Mouse (Mus musculus) CH12.LX (cell line): ENCODE data around the gene Vwa3b. TPM values are rescaled to one million over a fixed set of nuclear protein-coding genes. Genes with fewer than 3 reads are reported as not detected.

ENCODE experiments used
- DNase-seq: peaks from one replicate; pipeline ENCODE4 v3.0.0-alpha.2; 2013; ENCODE audit errors: extremely low read depth
- H3K27ac ChIP-seq: 2 replicates; pipeline ENCODE4 v1.5.1; 2012; ENCODE audit warnings: low read depth, mild to moderate bottlenecking, control low read depth, moderate library complexity; ENCODE audit not compliant: insufficient read depth
- H3K27me3 ChIP-seq: replicated peaks from 2 replicates; pipeline ENCODE3; 2012; ENCODE audit warnings: inconsistent platforms
- H3K36me3 ChIP-seq, 2 experiments: replicated peaks in 1 of 2; 2 replicates each; pipeline versions ENCODE3 to v1.6.1; 2012; ENCODE audit warnings: inconsistent platforms in 1 of 2, low read length in 1 of 2, mild to moderate bottlenecking in 1 of 2, mixed read lengths in 1 of 2, moderate library complexity in 1 of 2; ENCODE audit not compliant: control insufficient read depth in 1 of 2, insufficient read depth in 1 of 2
- H3K4me1 ChIP-seq, 2 experiments: 2 replicates each; pipeline ENCODE4 v1.6.1; 2012; ENCODE audit warnings: inconsistent platforms in 1 of 2, moderate library complexity in 1 of 2; ENCODE audit not compliant: insufficient read depth in 2 of 2, control insufficient read depth in 1 of 2
- H3K4me2 ChIP-seq: 2 replicates; pipeline ENCODE4 v1.6.1; 2012; ENCODE audit warnings: low read depth, mild to moderate bottlenecking, control low read depth; ENCODE audit not compliant: poor library complexity, insufficient read depth, severe bottlenecking
- H3K4me3 ChIP-seq, 3 experiments: fragments of 150-350 bp in 1 of 3; sonication (generic) in 1 of 3; replicated peaks in 1 of 3; 2 replicates each; pipeline versions ENCODE3 to v1.5.1; 2011 to 2012; ENCODE audit warnings: low read depth in 2 of 3, low read length in 2 of 3, mild to moderate bottlenecking in 2 of 3, moderate library complexity in 2 of 3, control low read depth in 1 of 3, improper control_type of control experiment in 1 of 3, inconsistent platforms in 1 of 3, mixed read lengths in 1 of 3; ENCODE audit not compliant: poor library complexity in 1 of 3
- H3K79me2 ChIP-seq: replicated peaks from 2 replicates; pipeline ENCODE4 v1.6.1; 2012; ENCODE audit warnings: mild to moderate bottlenecking, moderate library complexity; ENCODE audit not compliant: control insufficient read depth, poor library complexity, insufficient read depth, severe bottlenecking; ENCODE audit errors: extremely low read depth
- H3K9ac ChIP-seq: 2 replicates; pipeline ENCODE4 v1.6.1; 2012; ENCODE audit warnings: low read depth, mild to moderate bottlenecking, control low read depth, moderate library complexity; ENCODE audit not compliant: insufficient read depth
- H3K9me3 ChIP-seq: replicated peaks from 2 replicates; pipeline ENCODE3; 2012; ENCODE audit warnings: low read length, inconsistent platforms, mixed read lengths
- BHLHE40 ChIP-seq: IDR thresholded peaks from 2 replicates; pipeline ENCODE4 v1.6.1; 2011; ENCODE audit warnings: mild to moderate bottlenecking, low read depth, low read length, improper control_type of control experiment
- CHD1 ChIP-seq: IDR thresholded peaks from 2 replicates; pipeline ENCODE4 v1.6.1; 2012; ENCODE audit warnings: low read depth, low read length, improper control_type of control experiment, inconsistent platforms
- CHD2 ChIP-seq: IDR thresholded peaks from 2 replicates; pipeline ENCODE4 v1.6.1; 2011; ENCODE audit warnings: low read length, improper control_type of control experiment
- CTCF ChIP-seq, 2 experiments: IDR thresholded peaks in 1 of 2; conservative IDR thresholded peaks in 1 of 2; 2 replicates each; pipeline ENCODE4 v1.5.1; 2011 to 2012; ENCODE audit warnings: low read depth in 2 of 2, low read length in 2 of 2, improper control_type of control experiment in 1 of 2, inconsistent platforms in 1 of 2, mild to moderate bottlenecking in 1 of 2, moderate library complexity in 1 of 2
- ETS1 ChIP-seq: conservative IDR thresholded peaks from 2 replicates; pipeline ENCODE4 v1.6.1; 2012; ENCODE audit warnings: low read depth, mild to moderate bottlenecking, inconsistent platforms, low read length, improper control_type of control experiment, moderate library complexity
- JUN ChIP-seq: IDR thresholded peaks from 2 replicates; pipeline ENCODE4 v1.6.1; 2011; ENCODE audit warnings: low read depth, mild to moderate bottlenecking, low read length, improper control_type of control experiment, moderate library complexity; ENCODE audit not compliant: insufficient read depth
- KAT2A ChIP-seq: IDR thresholded peaks from 2 replicates; pipeline ENCODE4 v1.6.1; 2012; ENCODE audit warnings: low read length, improper control_type of control experiment, inconsistent platforms; ENCODE audit not compliant: insufficient replicate concordance
- MAX ChIP-seq: IDR thresholded peaks from 2 replicates; pipeline ENCODE4 v1.6.1; 2011; ENCODE audit warnings: low read length, improper control_type of control experiment
- NELFE ChIP-seq: IDR thresholded peaks from 2 replicates; pipeline ENCODE4 v1.6.1; 2011; ENCODE audit warnings: low read depth, low read length, improper control_type of control experiment
- PAX5 ChIP-seq: IDR thresholded peaks from 2 replicates; pipeline ENCODE4 v1.6.1; 2012; ENCODE audit warnings: low read length, inconsistent platforms, mixed read lengths
- POLR2AphosphoS2 ChIP-seq: IDR thresholded peaks from 2 replicates; pipeline ENCODE4 v1.6.1; 2011; ENCODE audit warnings: low read depth, low read length, improper control_type of control experiment
- RAD21 ChIP-seq: IDR thresholded peaks from 2 replicates; pipeline ENCODE4 v1.6.1; 2011; ENCODE audit warnings: low read depth, mild to moderate bottlenecking, low read length, improper control_type of control experiment, moderate library complexity
- RCOR1 ChIP-seq: conservative IDR thresholded peaks from 2 replicates; pipeline ENCODE4 v1.6.1; 2012; ENCODE audit warnings: low read depth, mild to moderate bottlenecking, inconsistent platforms, low read length, improper control_type of control experiment
- SIN3A ChIP-seq: IDR thresholded peaks from 2 replicates; pipeline ENCODE4 v1.6.1; 2012; ENCODE audit warnings: low read length, improper control_type of control experiment, inconsistent platforms
- SMC3 ChIP-seq: IDR thresholded peaks from 2 replicates; pipeline ENCODE4 v1.6.1; 2011; ENCODE audit warnings: low read depth, low read length, improper control_type of control experiment
- TBP ChIP-seq: conservative IDR thresholded peaks from 2 replicates; pipeline ENCODE4 v1.6.1; 2011; ENCODE audit warnings: low read depth, low read length, improper control_type of control experiment
- TCF12 ChIP-seq: IDR thresholded peaks from 2 replicates; pipeline ENCODE4 v1.6.1; 2014; ENCODE audit warnings: low read depth, mild to moderate bottlenecking, inconsistent platforms, low read length, improper control_type of control experiment
- USF1 ChIP-seq: IDR thresholded peaks from 2 replicates; pipeline ENCODE4 v1.6.1; 2014; ENCODE audit warnings: low read depth, mild to moderate bottlenecking, inconsistent platforms, low read length, improper control_type of control experiment
- USF2 ChIP-seq: conservative IDR thresholded peaks from 2 replicates; pipeline ENCODE4 v1.6.1; 2011; ENCODE audit warnings: low read depth, low read length, improper control_type of control experiment
- ZC3H11A ChIP-seq: IDR thresholded peaks from 2 replicates; pipeline ENCODE4 v1.6.1; 2012; ENCODE audit warnings: low read depth, mild to moderate bottlenecking, inconsistent platforms, low read length, improper control_type of control experiment
- dilution Hi-C: fragments of 300-500 bp; cut with MboI; formaldehyde crosslinking; loops from 2 replicates; pipeline ENCODE4 v1.14.3; 2020; ENCODE audit warnings: low sequenced_read_pairs; ENCODE audit not compliant: extremely low pct_unique_long_range_greater_than_20kb, extremely low pct_ligation_motif_present
- in situ Hi-C: fragments of 300-500 bp; cut with MboI; formaldehyde crosslinking; loops from 3 replicates; pipeline ENCODE4 v1.14.3; 2019; ENCODE audit warnings: low sequenced_read_pairs, low pct_ligation_motif_present, low pct_unique_long_range_greater_than_20kb, mixed read lengths
- polyA plus RNA-seq: library from polyadenylated mRNA; unstranded; fragments of >175 nt; gene quantifications from 2 replicates; pipeline ENCODE4 v1.2.1, GENCODE M21; 2012; ENCODE audit warnings: low read depth; ENCODE audit not compliant: insufficient read length
- total RNA-seq, 2 experiments: library from RNA; depleted of rRNA; stranded (reverse); fragments of 300-350 nt in 1 of 2; fragments of >200 nt in 1 of 2; gene quantifications; 2 replicates each; pipeline ENCODE4 v1.2.3; 2012 to 2014

Vwa3b gene
- total and polyA plus RNA-seq, 3 experiments: not detected

DNA sequence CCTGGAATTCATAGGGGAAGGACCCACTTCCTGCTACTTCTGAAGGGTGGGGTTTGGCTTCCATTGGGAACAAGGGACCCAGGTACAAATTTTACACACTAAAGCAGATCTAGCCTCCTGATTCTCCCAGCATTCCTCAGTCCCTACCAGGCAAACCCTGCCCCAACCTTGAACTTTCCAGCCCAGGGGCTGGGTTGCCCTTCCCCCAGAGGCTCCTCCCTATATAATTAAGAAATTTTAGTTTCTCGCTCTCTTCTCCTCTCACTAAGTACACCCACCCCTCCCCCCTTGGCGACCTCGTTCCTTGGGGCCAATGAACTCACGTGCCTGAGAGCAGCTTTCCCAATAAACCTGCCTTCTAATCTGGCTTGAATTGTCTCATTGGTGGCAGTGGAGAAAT, 42.6 kb upstream of the Vwa3b start:
- TF ChIP-seq KAT2A (no peak), TBP (no peak), CHD1 (no peak), RAD21 (no peak), USF2 (no peak), ZC3H11A (no peak), BHLHE40 (no peak), PAX5 (no peak), NELFE (no peak), SIN3A (no peak), JUN (no peak), USF1 (no peak), MAX (no peak), CHD2 (no peak), CTCF (conservative IDR thresholded peaks at IDR 0.05 in 1 of 2, IDR thresholded peaks at IDR 0.05 in 1 of 2; ENCODE audit: low read depth in 2 of 2, low read length in 2 of 2) (no peak), SMC3 (no peak), ETS1 (no peak)
- dilution Hi-C loops (no loop called here), in situ Hi-C loops (no loop called here)
- Histone ChIP-seq H3K4me1 (peaks cover 20 to 34% of the 10 kb centered on the region in 2 experiments), H3K9ac (no peak overlapping the region), H3K9me3 (no peaks in the 10 kb centered on the region), H3K79me2 (no peaks in the 10 kb centered on the region), H3K4me2 (no peak overlapping the region), H3K36me3 (no peaks in the 10 kb centered on the region), H3K4me3 (no peak overlapping the region), H3K27ac (no peak overlapping the region), H3K27me3 (no peaks in the 10 kb centered on the region)
- no peak for DNase-seq

DNA sequence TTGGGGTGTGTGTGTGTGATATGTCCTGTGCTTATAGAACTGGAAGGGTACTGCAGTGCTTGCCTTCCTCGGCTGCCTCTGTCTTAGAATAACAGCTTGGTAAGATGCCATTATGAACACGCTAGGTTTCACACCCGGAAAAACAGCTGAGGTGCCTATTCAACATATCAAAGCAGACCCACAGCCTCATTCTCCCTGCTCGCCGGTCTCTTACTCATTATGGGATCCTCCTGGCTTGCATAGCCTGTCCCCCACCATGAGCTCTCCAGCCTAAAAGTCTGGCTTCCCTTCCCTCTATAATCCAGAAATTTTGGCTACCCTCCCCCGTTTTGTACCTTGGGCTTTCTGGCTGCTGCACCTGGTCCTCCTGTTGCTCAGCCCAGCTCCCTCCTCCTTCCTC, 42.0 kb upstream of the Vwa3b start:
- TF ChIP-seq TCF12: no peak
- no peak for TF ChIP-seq POLR2AphosphoS2
- no peak for TF ChIP-seq RCOR1
- Histone ChIP-seq H3K4me1 (peaks cover 21 to 35% of the 10 kb centered on the region in 2 experiments), H3K79me2 (no peaks in the 10 kb centered on the region), H3K4me3 (no peak overlapping the region), H3K27ac (no peak overlapping the region), H3K27me3 (no peaks in the 10 kb centered on the region), H3K9me3 (no peaks in the 10 kb centered on the region), H3K36me3 (no peaks in the 10 kb centered on the region), H3K4me2 (no peak overlapping the region), H3K9ac (no peak overlapping the region)
- DNase-seq: no peak
- in situ Hi-C loops: no loop called here
- dilution Hi-C loops: no loop called here
